Mouse (Mus musculus) layer of hippocampus, postnatal 36 days (tissue): ENCODE data around the gene F3. TPM values are rescaled to one million over a fixed set of nuclear protein-coding genes. Genes with fewer than 3 reads are reported as not detected.

Experiments
- DNase-seq, 2 experiments: peaks; one replicate each; pipeline ENCODE4 v3.0.0; 2022
- total RNA-seq, 2 experiments: library from RNA; stranded (reverse); gene quantifications; 2 replicates each; pipeline ENCODE4 v1.2.3; 2021

F3 gene
- total RNA-seq, 2 experiments from 2014 or later: 56.4 to 60.6 TPM

GRCm38 (mm10) chr3:121710894-121711531, 12.3 kb upstream of the F3 start:
- no peak for DNase-seq

DNA sequence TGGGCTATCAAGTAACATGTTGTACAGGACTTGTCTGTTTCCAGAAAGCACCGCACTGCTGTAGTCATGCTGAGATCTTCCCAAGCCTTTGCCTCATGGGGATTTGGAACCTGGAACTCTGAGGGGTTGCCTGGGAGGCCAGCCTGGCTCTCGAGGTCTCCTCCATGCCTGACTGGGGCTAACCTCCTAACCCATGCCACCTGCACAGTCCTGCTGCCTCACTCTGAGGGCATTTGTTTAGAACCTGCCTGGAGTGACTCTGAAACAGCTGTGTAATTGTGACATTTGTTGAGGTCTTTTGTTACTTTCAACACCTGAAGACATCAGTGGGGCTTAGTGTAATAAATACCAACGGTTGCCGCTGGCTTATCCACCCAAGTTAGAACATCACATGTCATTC, 11.1 kb upstream of the F3 start:
- no peak for DNase-seq

DNA sequence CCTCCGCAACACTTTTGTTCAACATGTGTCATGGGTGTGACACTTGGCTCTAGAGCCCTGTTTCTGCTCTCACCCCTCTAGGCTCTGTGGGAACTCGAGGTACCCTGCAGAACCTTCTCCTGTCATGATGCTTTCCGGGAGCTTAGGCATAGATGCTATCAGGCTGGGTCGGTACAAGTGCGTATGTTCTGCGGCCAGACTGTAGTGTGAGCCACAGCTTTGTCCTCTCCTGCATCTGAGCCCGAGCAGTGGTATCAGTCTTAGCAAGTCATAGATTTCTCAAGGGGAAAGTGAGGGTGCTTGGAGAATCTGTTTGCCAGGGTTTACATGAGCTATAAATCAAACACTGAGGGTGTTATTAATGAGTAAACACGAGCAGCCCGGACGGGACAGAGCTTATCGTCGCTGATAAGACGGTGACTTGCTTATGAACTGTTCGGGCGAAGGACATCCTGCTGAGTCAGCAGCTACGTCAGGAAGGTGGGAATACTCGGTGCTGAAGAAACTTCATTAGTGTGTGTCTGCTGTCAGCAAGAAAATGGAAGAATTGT, 10.1 kb upstream of the F3 start:
- no peak for DNase-seq

GRCm38 (mm10) chr3:121713816-121714215, 9.5 kb upstream of the F3 start:
- DNase-seq: no peak

GRCm38 (mm10) chr3:121714461-121714860, 8.9 kb upstream of the F3 start:
- no peak for DNase-seq

- DNase-seq: no peak
These were observed 8.0 kb upstream of the F3 start for GRCm38 (mm10) chr3:121715336-121715735.

DNA sequence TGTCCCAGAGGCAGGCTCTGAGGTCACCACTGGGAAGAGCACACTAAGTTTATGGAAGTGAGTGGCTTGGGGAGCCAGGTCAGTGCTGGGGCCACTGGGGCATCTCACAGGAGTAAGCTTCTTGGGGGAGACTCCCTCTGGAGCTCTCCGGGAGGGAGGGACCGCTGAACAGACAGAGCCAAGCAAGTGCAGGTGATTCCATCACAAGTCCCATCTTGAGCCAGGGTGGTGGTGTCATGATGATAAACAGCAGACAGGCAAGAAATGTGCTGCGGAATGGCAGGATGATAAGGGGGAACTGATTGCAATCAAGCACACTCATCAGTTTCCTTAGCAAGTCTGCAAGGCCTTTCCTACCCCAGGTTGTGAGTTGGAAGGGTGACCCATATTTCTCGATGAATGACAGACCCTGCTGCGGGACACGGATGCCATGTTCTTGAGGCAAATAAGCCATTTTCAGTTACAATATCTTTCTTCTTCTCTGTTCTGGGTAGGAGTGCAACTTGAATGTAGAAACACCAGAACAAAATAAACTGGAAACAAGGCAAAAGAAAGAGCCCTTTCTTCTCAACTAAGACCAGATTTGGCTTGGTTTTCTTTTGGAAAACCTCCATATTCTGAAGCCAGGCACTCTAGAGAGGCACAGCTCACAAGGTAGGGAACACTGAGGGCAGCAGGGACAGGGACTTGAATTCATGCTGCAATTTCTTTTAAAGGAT, 7.4 kb upstream of the F3 start:
- peak in 1 of 2 experiments; percentile 31 for DNase-seq

GRCm38 (mm10) chr3:121716480-121716879, 6.9 kb upstream of the F3 start:
- no peak for DNase-seq

GRCm38 (mm10) chr3:121718679-121719078, 4.7 kb upstream of the F3 start:
- no peak for DNase-seq

DNA sequence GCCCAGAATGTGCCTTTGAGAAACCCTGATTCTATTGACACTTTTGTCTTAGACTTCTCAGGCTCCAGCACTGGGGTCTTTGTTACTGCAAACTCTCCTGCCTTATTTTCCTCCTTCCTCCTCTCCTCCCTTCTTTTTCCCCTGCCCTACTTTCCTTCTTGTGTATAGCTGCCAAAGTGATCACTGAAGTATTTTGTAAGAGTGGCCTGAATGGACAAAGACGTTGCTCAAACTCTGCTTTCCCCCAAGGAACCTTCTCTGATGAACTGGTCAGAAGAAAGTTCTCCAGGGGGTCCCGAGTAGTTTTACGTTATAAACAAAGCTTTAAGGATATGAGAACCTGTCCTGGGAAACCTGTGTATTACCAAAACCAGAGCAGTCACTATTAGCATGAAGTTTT, 3.6 kb upstream of the F3 start:
- no peak for DNase-seq

DNA sequence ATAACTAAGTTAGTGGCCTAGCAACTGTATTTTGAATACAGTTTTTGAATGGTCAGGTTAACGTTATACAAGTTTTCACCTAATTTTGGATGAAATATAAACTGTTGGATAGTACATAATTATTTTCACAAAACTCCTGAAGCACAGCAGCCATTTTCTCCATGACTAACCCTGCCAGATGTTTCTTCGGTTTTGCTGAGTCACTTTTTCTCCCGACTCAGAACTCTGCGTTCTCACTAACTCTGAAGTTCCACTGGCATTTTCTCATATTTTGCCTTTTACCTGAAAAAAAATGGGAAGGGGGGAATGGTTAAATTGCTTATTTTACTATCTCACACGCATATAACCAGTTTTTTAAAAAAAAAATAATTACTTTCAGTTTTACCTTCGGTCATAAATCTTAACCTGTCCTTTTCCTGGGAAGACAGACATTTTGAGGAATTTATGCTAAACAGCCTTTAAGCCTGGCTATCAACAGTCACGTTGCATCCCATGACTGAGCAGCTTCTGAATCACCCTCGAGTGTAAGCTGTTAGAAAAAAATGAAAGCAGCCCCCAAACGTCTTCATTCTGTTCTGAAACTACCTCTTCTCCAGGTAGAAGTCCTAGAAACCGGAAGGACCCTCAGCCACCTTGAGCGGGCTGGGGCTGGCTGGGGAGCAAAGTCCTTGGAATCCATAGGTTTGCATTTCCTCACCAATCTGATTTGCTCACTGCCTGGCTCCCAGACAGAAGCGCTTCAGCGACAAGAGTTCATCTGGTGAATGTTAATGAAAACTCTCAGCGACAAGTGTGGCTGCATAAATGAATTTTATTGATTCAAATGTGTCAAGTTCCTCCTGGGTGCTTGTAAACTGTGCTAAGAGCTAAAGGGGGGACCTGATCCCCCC, 2.3 kb upstream of the F3 start:
- DNase-seq: no peak

DNA sequence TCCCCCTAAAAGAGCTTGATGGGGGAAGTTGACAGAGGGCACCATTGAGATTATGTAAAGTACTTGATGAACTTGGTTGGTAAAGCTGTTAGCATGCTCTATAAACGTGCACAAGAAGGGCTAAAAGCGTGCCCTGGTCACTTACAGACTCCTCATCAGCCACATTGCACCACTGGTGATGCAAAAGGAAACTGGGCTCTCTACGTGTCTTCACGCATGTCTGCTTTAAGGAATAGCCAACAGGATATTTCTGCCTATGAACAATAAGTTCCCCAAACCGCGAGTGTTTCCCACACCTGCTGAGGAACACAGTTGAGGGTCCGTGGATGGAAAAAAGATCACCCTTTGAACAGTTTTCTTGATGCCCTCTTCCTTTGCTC, 1.7 kb upstream of the F3 start:
- DNase-seq: no peak

GRCm38 (mm10) chr3:121723968-121724524, 709 bp downstream of the F3 start:
- DNase-seq: peak in 1 of 2 experiments; percentile 31

GRCm38 (mm10) chr3:121724553-121724952, 1.2 kb downstream of the F3 start:
- no peak for DNase-seq

- no peak for DNase-seq
These were observed 2.3 kb downstream of the F3 start for GRCm38 (mm10) chr3:121725651-121726050.

- DNase-seq: no peak
These were observed 6.3 kb downstream of the F3 start for GRCm38 (mm10) chr3:121729678-121730077.

DNA sequence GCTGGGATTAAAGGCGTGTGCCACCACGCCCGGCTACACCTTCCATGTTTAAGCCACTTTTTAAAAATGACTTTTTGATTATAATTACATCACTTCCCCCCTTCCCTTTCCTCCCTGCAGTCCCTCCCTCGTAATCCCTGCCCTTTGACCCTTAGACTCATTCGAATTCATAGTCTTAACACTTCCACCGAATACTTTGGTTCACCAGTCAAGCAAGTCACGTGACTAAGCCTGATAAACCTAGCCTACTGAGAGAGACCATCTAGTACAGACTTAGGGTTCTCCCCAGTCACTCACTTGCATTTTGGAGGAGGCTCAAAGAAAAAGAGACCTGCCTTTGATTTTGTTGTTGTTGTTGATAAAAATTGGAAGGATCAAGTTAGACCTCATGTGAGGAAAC, 12.2 kb downstream of the F3 start:
- no peak for DNase-seq

DNA sequence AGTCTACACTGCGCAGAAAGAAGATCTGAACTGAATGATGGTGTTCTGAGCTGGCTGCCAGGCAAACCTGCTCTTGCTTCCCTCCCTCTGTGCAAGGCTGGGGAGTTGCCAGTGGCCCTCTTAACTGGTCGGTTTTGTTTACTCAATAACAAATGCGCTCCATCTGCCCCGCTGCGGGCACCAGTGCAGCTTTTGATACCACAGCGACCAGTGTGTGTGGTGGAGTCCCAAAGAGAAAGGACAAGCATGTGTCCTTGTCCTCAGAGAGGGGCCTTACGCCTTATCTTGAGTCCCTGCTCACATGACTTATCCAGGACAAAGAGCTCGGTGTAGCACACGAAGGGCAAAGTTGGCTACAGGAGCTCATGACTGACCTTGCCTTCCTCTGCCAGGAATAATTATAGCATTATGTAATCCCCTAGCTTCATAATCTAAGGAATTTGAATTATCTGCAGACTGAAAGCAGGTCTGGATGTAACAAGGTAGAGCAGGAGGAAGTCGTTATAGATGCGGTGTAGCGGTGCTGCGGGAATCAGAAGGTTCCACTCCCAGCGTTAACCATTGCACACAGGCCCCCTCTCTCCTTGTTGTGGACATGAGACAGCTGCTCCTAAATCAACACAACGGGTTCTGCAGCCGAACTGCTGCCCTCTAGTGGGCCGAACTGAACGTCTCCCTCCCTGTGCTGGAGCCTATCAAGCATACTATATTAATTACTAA, 12.8 kb downstream of the F3 start:
- DNase-seq: peak; percentile 85 to 87

- DNase-seq: no peak
These were observed 14.1 kb downstream of the F3 start for GRCm38 (mm10) chr3:121737453-121737852.

- DNase-seq: no peak
These were observed 14.6 kb downstream of the F3 start for GRCm38 (mm10) chr3:121737901-121738300.

GRCm38 (mm10) chr3:121738742-121739342, 15.5 kb downstream of the F3 start:
- DNase-seq: no peak
